Mouse (Mus musculus) hindbrain, embryonic 13.5 days (tissue): ENCODE results near the gene Srl. TPM values are rescaled to one million over a fixed set of nuclear protein-coding genes. Genes with fewer than 3 reads are reported as not detected.

Experiments used
- ATAC-seq: fragments of 200-750 bp; cut with Nextera tagmentation; 2 replicates; pipeline ENCODE4 v1.8.0; 2017; ENCODE audit warnings: moderate TSS enrichment; ENCODE audit not compliant: low FRiP score
- H3K27ac ChIP-seq: fragments of 300-500 bp; sonication (generic); 2 replicates; pipeline ENCODE4 v1.5.1; 2015; ENCODE audit warnings: inconsistent platforms, mild to moderate bottlenecking, moderate library complexity
- H3K27me3 ChIP-seq: fragments of 300-500 bp; sonication (generic); 2 replicates; pipeline ENCODE4 v1.6.1; 2015; ENCODE audit warnings: mild to moderate bottlenecking, inconsistent platforms
- H3K36me3 ChIP-seq: fragments of 300-500 bp; sonication (generic); 2 replicates; pipeline ENCODE4 v1.6.1; 2015; ENCODE audit warnings: mild to moderate bottlenecking, inconsistent platforms
- H3K4me1 ChIP-seq: fragments of 300-500 bp; sonication (generic); replicated peaks from 2 replicates; pipeline ENCODE4 v1.6.1; 2015; ENCODE audit warnings: inconsistent platforms
- H3K4me2 ChIP-seq: fragments of 300-500 bp; sonication (generic); 2 replicates; pipeline ENCODE4 v1.6.1; 2015; ENCODE audit warnings: inconsistent platforms, mild to moderate bottlenecking, moderate library complexity
- H3K4me3 ChIP-seq: fragments of 300-500 bp; sonication (generic); 2 replicates; pipeline ENCODE4 v1.5.1; 2015; ENCODE audit warnings: mild to moderate bottlenecking, inconsistent platforms
- H3K9ac ChIP-seq: fragments of 300-500 bp; sonication (generic); 2 replicates; pipeline ENCODE4 v1.6.1; 2015; ENCODE audit warnings: mild to moderate bottlenecking, inconsistent platforms
- H3K9me3 ChIP-seq: fragments of 300-500 bp; sonication (generic); 2 replicates; pipeline ENCODE4 v1.6.1; 2016; ENCODE audit warnings: inconsistent platforms
- WGBS: fragments of 180-500 bp; shearing (Covaris S2); methylation state at CpG from one replicate; pipeline ENCODE4 v1.1.7; 2015; 5-methylcytosine and 5-hydroxymethylcytosine counted together
- polyA plus RNA-seq: library from polyadenylated mRNA; unstranded; fragments of >200 nt; fragmentation: Nextera tagmentation; extraction: Ambion mirVana; gene quantifications from 2 replicates; pipeline ENCODE4 v1.2.1, GENCODE M21; 2015

The Srl gene
- polyA plus RNA-seq, 1 experiment from 2014 or later = 27.0 TPM

DNA sequence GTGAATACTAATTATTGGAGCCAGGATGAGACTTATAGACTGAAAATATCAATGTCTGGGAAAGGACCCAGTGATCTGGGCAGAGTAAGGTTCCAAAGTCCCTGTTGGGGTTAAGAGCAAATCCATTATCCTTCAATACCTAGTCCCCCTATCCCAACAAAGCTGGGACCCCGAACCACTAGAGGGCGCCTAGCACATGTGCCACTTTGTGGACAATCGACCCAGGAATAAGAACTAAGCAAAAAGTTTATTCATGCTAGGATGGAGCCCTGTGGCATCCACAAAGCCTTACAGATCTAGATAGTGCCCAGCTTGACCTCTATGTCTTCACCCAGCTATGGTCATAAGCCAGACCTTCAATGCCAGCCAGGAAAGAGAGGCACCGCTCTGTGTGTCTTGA is 26.3 kb upstream of the Srl start:
- H3K9ac ChIP-seq = no peak overlapping the region
- H3K36me3 ChIP-seq = no peaks in the 10 kb centered on the region
- 0 out of 2 replicates have a peak, but pooled peaks cover 4% of the 10 kb centered on the region for H3K27me3 ChIP-seq
- H3K4me1 ChIP-seq = peaks cover 8% of the 10 kb centered on the region
- no peak overlapping the region for H3K27ac ChIP-seq
- H3K4me2 ChIP-seq = no peak overlapping the region
- no peak overlapping the region for H3K4me3 ChIP-seq
- H3K9me3 ChIP-seq = no peaks in the 10 kb centered on the region
- 14% methylated on average over 4 of the region's 4 CpGs for WGBS
- no peak for ATAC-seq

DNA sequence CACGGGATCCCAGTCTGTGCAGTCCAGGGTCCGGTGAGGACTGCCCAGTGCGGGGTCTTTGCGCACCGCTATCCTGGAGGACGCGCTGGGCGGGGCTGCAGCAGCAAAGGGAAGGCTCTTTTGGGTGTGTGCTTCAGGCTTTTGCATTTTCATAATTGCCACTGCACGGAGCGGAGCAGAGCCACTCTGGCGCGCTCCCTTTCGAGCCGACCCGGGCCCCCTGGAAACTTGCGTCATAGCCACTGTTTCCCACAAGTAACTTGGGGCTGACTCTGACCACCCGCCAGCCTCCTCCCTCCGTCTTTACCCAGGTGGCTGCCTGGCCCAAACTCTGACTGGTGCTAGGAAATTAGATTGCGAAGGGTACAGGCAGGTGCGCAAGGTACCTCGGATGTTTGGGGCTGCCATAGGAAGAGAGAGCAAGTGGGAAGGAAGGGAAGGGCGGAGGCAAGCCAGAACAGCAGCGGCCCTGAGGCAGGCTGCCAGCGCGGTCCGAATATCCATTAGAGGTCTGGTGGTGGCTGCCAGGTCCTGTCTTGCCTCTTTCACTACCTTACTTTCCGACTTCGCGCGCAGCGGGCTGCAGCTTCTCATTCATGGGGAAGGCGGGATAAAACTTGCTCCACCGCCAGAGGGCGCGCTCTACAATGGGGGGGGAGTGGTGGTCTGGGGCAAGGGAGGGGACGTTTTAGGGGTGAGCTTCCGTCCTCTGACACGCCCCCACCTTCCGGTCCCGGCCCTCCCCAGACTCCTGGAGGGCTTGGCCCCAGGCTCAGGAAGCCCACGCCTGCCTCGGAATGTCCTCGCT is 18.7 kb upstream of the Srl start:
- peak overlapping the region; percentile 94 for H3K27ac ChIP-seq
- H3K27me3 ChIP-seq = 0 out of 2 replicates have a peak, but pooled peaks cover 4% of the 10 kb centered on the region
- H3K9ac ChIP-seq = peak overlapping the region; percentile 81
- H3K9me3 ChIP-seq = no peaks in the 10 kb centered on the region
- ATAC-seq = peak; percentile 5
- H3K4me1 ChIP-seq = peaks cover 22% of the 10 kb centered on the region
- no peaks in the 10 kb centered on the region for H3K36me3 ChIP-seq
- peak overlapping the region; percentile 89 for H3K4me2 ChIP-seq
- WGBS = under 1% methylated on average over 43 of the region's 43 CpGs
- peak overlapping the region; percentile 73 for H3K4me3 ChIP-seq

DNA sequence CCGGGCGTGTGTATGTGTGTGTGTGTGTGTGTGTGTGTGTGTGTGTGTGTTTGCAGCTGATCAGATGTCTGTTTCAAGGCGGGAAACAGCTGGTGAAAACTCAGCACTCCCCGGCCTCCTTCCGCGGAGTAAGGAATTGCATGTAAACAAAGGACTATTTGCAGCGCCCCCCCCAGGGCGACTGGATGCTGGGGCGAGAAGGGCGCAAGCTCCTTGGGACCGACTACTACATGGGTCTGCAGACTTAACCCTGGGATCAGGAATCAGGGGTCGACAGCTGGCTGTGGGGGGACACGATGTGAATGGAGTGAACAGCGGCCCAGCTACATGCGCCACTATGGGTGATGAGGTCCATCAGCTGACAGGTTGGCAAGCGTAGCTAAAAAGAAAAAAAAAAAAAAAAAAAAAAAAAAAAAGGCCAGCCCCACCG is 18.1 kb upstream of the Srl start, which contains the start of gene Tfap4:
Gene Tfap4, minus strand, starts transcription at position 140 of the 430 bp plus-strand sequence.
- no peaks in the 10 kb centered on the region for H3K9me3 ChIP-seq
- under 1% methylated on average over 17 of the region's 17 CpGs for WGBS
- 0 out of 2 replicates have a peak, but pooled peaks cover 4% of the 10 kb centered on the region for H3K27me3 ChIP-seq
- peak; percentile 21 for ATAC-seq
- H3K4me2 ChIP-seq = peak within 1 kb of the TSS; percentile 89
- H3K27ac ChIP-seq = peak within 1 kb of the TSS; percentile 94
- peak within 1 kb of the TSS; percentile 73 for H3K4me3 ChIP-seq
- peak within 1 kb of the TSS; percentile 81 for H3K9ac ChIP-seq
- no peaks in the 10 kb centered on the region for H3K36me3 ChIP-seq
- peaks cover 22% of the 10 kb centered on the region for H3K4me1 ChIP-seq

DNA sequence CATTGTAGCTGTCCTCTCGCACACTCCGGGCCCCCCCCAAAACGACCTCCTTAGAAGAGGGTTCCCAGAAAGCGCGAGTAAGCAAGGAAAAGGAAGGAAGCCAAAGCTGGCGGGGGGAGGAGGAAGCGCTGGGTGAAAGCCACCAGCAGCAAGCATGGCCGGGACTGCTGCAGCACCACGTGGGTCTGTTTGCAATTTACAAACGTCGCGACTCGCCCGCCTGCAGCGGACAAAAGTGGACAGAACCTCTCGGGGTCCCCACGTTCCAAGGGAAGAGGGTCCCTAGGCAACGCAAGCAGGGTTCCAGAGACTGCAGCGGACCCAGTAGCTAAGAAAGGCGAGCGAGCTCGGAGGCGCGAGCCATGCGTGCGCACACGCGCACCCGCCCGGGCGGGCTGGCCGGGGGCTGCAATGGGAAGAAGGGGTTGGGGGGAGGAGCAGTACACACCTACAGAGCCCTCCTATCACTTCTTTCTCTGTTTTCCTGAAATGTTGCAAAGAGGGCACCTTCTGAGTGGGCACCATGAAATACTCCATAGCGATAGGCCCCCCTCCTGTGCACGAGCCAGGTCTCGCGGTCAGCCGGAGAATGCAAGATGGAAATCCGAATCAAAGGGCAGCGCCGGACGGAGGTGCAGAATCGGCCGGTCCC is 17.5 kb upstream of the Srl start:
- Histone ChIP-seq H3K4me1 (peaks cover 22% of the 10 kb centered on the region), H3K27ac (peak overlapping the region; percentile 94), H3K4me3 (peak overlapping the region; percentile 73), H3K27me3 (0 out of 2 replicates have a peak, but pooled peaks cover 4% of the 10 kb centered on the region), H3K36me3 (no peaks in the 10 kb centered on the region), H3K4me2 (peak overlapping the region; percentile 89), H3K9ac (peak overlapping the region; percentile 81), H3K9me3 (no peaks in the 10 kb centered on the region)
- peak; percentile 67 for ATAC-seq
- WGBS = 0% methylated on average over 40 of the region's 43 CpGs

DNA sequence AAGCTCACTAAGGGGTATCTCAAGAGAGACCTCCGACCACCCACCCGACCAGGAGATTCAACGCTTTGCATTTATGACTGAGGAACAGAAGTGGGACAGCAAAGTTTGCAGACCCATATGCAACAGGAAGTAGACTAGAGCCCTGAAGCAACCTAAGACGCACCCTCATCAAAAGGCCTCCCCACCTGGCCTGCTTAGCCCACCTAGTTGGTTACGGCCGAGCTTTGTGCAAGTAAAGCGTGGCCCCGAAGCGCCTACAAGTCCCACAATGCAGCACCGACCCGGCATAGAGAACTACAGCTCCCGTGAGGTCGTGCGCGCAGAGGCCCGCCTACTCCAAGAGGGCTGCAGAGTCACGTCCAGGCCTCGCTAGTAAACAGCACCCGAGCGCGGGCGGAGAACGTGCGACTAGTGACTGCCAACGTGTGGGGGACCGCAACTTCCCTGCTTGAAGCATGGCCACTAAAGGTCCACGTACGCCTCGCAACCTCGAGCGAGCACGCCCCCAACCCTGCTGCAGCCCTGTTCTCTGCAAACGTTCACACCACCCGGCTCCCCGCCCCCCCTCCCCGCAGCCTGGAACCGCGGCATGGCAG is 16.9 kb upstream of the Srl start:
- WGBS = under 1% methylated on average over 38 of the region's 38 CpGs
- Histone ChIP-seq H3K27me3 (0 out of 2 replicates have a peak, but pooled peaks cover 2% of the 10 kb centered on the region), H3K4me3 (peak overlapping the region; percentile 73), H3K4me1 (peaks cover 24% of the 10 kb centered on the region), H3K9ac (peak overlapping the region; percentile 81), H3K4me2 (peak overlapping the region; percentile 89), H3K9me3 (no peaks in the 10 kb centered on the region), H3K36me3 (no peaks in the 10 kb centered on the region), H3K27ac (peak overlapping the region; percentile 94)
- peak; percentile 93 for ATAC-seq

DNA sequence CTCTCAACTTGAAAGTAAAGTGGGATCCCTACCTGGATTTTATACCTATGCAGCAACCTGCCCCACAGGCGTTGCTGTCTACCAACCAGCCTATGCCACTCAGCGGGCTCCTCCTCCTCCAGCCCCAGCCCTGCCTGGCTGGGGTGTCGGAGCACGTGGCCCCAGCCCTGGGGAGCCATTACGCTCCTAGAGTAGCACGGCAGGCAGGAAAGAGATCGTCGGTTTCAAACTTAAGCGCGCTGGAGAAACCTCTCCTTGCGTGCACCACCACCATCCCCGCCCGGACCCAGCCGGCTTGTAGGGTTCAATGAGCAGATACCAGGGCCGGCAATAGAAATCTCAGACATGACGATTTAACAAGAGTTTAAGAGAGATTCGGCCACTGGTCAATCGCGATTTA is 16.3 kb upstream of the Srl start:
- H3K27me3 ChIP-seq = no peaks in the 10 kb centered on the region
- H3K4me1 ChIP-seq = peaks cover 29% of the 10 kb centered on the region

DNA sequence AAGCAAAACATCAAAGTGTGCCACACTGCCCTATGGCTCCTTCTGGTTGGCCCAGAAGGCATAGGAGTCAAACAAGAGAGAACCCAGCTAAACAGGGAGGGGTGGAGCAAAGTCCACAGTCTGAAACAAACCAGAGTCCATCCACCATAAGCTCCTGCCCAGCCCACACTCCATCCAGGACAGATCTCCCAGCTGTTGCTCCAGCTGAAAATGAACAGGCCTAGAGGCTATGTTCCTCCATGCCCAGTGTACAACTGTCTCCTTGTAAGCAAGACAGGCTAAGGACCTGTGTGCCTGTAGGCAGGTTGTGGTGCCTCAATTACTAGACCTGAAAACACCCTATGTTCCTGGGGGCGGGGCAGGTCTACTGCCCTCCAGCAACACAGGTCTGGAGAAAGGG is 15.5 kb upstream of the Srl start:
- H3K27ac ChIP-seq = no peak overlapping the region
- ATAC-seq = no peak
- no peaks in the 10 kb centered on the region for H3K9me3 ChIP-seq
- peak overlapping the region; percentile 89 for H3K4me2 ChIP-seq
- peak overlapping the region; percentile 73 for H3K4me3 ChIP-seq
- peak overlapping the region; percentile 81 for H3K9ac ChIP-seq
- H3K4me1 ChIP-seq = peaks cover 35% of the 10 kb centered on the region
- H3K36me3 ChIP-seq = no peaks in the 10 kb centered on the region
- WGBS = 92% methylated on average over 1 of the region's 1 CpGs
- no peaks in the 10 kb centered on the region for H3K27me3 ChIP-seq

More for the DNA sequence above, 16.3 kb upstream of the Srl start:
- peak; percentile 44 for ATAC-seq
- no peaks in the 10 kb centered on the region for H3K36me3 ChIP-seq
- WGBS = 0% methylated on average over 19 of the region's 19 CpGs
- H3K4me2 ChIP-seq = peak overlapping the region; percentile 89
- H3K9ac ChIP-seq = peak overlapping the region; percentile 81
- H3K27ac ChIP-seq = peak overlapping the region; percentile 94
- peak overlapping the region; percentile 73 for H3K4me3 ChIP-seq
- H3K9me3 ChIP-seq = no peaks in the 10 kb centered on the region

DNA sequence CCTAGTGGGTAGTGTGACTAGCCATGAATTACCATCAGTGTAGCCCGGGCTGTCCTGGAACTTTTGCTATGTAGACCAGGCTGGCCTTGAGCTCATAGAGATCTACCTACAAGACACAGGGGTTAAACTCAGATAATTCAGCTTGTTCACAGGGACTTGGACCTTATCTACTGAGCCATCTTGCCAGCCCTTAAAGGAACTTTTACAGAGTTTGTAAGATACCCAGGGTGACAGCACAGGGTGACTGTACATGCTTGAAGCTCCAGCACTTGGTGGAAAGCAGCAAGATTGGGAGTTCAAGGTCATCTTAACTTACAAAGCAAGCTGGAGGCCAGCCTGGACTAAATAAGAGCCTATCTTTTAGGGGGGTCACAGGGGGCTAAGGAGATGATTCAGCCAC is 13.9 kb upstream of the Srl start:
- no peak overlapping the region for H3K4me3 ChIP-seq
- ATAC-seq = no peak
- peaks cover 9% of the 10 kb centered on the region for H3K36me3 ChIP-seq
- peaks cover 32% of the 10 kb centered on the region for H3K4me1 ChIP-seq
- 100% methylated on average over 1 of the region's 1 CpGs for WGBS
- H3K27me3 ChIP-seq = no peaks in the 10 kb centered on the region
- H3K9me3 ChIP-seq = no peaks in the 10 kb centered on the region
- H3K9ac ChIP-seq = no peak overlapping the region
- H3K27ac ChIP-seq = no peak overlapping the region
- H3K4me2 ChIP-seq = no peak overlapping the region

DNA sequence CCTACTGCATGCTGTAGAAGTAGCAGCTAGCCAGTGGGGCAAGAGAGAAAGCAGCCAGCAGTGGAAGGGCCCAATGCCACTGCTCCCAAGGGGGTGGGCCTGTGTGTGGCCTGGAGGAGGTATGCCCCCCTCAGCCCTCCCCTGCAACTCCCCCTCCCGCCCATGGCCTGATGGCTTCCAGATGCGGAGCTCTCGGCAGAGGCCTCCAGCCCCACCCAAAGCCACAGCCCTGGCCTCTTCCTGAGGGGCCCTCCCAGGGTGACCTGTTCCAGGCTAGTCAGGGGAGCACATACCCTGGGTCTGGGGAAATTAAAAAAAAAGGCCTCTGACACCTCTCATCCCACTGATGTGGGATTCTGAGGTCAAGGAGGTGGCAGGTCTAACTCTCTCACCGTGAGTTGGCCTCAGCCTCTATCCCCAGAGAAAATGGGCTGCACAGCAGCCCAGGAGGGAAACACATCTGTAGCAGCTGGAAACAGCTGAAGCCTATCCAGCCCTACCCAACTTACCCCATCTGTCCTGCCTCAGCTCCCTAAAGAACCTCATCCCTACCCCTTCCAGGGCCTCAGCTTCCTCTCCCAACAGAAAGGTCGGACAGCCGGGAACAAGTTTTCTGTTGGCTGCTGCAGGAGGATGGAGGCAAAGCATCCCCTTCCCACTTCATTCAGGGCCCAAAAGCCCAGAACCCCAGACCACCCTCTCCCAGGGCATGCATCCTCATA is 11.4 kb upstream of the Srl start:
- Histone ChIP-seq H3K27me3 (no peaks in the 10 kb centered on the region), H3K4me3 (no peak overlapping the region), H3K9me3 (no peaks in the 10 kb centered on the region), H3K36me3 (peaks cover 27% of the 10 kb centered on the region), H3K4me2 (no peak overlapping the region), H3K4me1 (peaks cover 29% of the 10 kb centered on the region), H3K27ac (no peak overlapping the region), H3K9ac (peak overlapping the region; percentile 46; the same call in 1 of the 2 replicates)
- 57% methylated on average over 6 of the region's 6 CpGs for WGBS
- ATAC-seq = no peak

DNA sequence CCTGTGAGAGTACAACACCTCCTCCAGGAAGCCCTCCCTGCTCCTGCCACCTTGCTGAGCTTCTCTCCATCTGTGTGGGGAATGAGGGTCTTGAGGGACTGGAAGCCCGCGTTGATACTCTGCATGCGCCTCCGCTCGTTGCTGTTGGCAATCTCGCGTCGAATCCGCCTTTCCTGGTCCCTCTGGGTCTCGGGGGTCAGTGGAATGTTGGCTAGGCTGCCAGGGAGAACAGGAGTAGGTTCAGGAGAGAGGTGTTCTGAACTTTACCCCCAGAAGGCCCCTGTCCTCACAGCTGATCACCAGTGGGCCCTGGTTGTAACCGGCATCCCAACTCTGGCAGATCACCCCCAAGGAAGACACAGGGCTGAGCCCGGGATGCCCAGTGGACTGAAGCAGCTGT is 10.3 kb upstream of the Srl start:
- Histone ChIP-seq H3K9ac (no peak overlapping the region), H3K4me3 (no peak overlapping the region), H3K27ac (no peak overlapping the region), H3K27me3 (no peaks in the 10 kb centered on the region), H3K4me1 (peaks cover 18% of the 10 kb centered on the region), H3K4me2 (no peak overlapping the region), H3K36me3 (peaks cover 35% of the 10 kb centered on the region), H3K9me3 (no peaks in the 10 kb centered on the region)
- WGBS = 95% methylated on average over 12 of the region's 12 CpGs
- ATAC-seq = no peak

DNA sequence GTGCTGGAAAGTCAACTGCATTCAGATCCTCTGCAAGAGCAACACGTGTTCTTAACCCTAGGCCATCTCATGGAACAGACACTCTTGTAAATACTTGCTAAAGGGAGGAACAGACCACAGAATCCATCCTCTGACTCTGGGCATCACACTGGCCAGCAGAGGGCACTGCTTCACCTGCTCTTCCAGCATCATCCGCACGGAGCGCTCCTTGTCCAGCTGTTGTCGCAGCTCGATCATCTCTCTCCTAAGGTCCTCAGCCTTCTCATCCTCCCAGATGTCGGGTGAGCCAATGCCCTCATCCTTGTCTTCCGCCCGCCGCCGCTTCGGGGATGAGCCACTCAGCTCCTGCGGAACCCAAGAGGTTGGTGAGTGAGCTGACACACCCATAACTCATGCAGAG is 9.4 kb upstream of the Srl start:
- H3K4me3 ChIP-seq = no peak overlapping the region
- no peak overlapping the region for H3K27ac ChIP-seq
- H3K4me1 ChIP-seq = peaks cover 13% of the 10 kb centered on the region
- 38% methylated on average over 13 of the region's 13 CpGs for WGBS
- no peaks in the 10 kb centered on the region for H3K27me3 ChIP-seq
- no peak overlapping the region for H3K4me2 ChIP-seq
- H3K9ac ChIP-seq = no peak overlapping the region
- H3K9me3 ChIP-seq = no peaks in the 10 kb centered on the region
- ATAC-seq = 0 out of 2 replicates have a peak, but pooled peaks have one; percentile 44
- H3K36me3 ChIP-seq = peaks cover 41% of the 10 kb centered on the region
